Mouse (Mus musculus): Measurements from ENCODE around the gene Aif1. TPM values are rescaled to one million over a fixed set of nuclear protein-coding genes. Genes with fewer than 3 reads are reported as not detected.
A peak's percentile ranks its signal among the peaks of the same experiment; 100 is the strongest.

Gene Aif1
- polyA plus RNA-seq, 1 experiment: 4.1 TPM

- no peak for DNase-seq
Measured at GRCm38 (mm10) chr17:35164218-35164567, 11.7 kb downstream of the Aif1 start.

GRCm38 (mm10) chr17:35163326-35164081, 12.4 kb downstream of the Aif1 start:
- TF ChIP-seq POLR2A (IDR thresholded peaks at IDR 0.05; ENCODE audit: borderline replicate concordance, insufficient read depth, low read length): no peak
- TF ChIP-seq CTCF (IDR thresholded peaks at IDR 0.05; ENCODE audit: borderline replicate concordance, insufficient read depth, low read depth, low read length): no peak
- Histone ChIP-seq H3K4me1 (ENCODE audit: control insufficient read depth, insufficient read depth, low read length) (peaks cover 13% of the 10 kb centered on the region; the same call in 1 of the 2 replicates), H3K27ac (ENCODE audit: insufficient read depth, low read length) (peak overlapping the region; percentile 82; the same call in 1 of the 2 replicates), H3K4me3 (replicated peaks; ENCODE audit: insufficient read depth, low read depth, low read length) (peak overlapping the region; percentile 98), H3K27me3 (ENCODE audit: control insufficient read depth, insufficient read depth, low read length) (no peaks in the 10 kb centered on the region)
- DNase-seq: no peak
- 2% methylated on average over 8 of the region's 8 CpGs for WGBS

More at GRCm38 (mm10) chr17:35164218-35164567, 11.7 kb downstream of the Aif1 start:
- WGBS: 0% methylated on average over 28 of the region's 28 CpGs
- H3K27me3 ChIP-seq (ENCODE audit: control insufficient read depth, insufficient read depth, low read length): no peaks in the 10 kb centered on the region
- peak overlapping the region; percentile 82 for H3K27ac ChIP-seq (ENCODE audit: insufficient read depth, low read length)
- H3K4me3 ChIP-seq (replicated peaks; ENCODE audit: insufficient read depth, low read depth, low read length): peak overlapping the region; percentile 98
- peaks cover 13% of the 10 kb centered on the region; the same call in 1 of the 2 replicates for H3K4me1 ChIP-seq (ENCODE audit: control insufficient read depth, insufficient read depth, low read length)
- TF ChIP-seq POLR2A (IDR thresholded peaks at IDR 0.05; ENCODE audit: borderline replicate concordance, insufficient read depth, low read length) (no peak), CTCF (IDR thresholded peaks at IDR 0.05; ENCODE audit: borderline replicate concordance, insufficient read depth, low read depth, low read length) (no peak)

GRCm38 (mm10) chr17:35162730-35163129, 13.1 kb downstream of the Aif1 start:
- H3K4me1 ChIP-seq (ENCODE audit: control insufficient read depth, insufficient read depth, low read length): peaks cover 13% of the 10 kb centered on the region; the same call in 1 of the 2 replicates
- 2% methylated on average over 12 of the region's 12 CpGs for WGBS
- H3K27me3 ChIP-seq (ENCODE audit: control insufficient read depth, insufficient read depth, low read length): no peaks in the 10 kb centered on the region
- peak overlapping the region; percentile 30 for H3K4me3 ChIP-seq (replicated peaks; ENCODE audit: insufficient read depth, low read depth, low read length)
- no peak for TF ChIP-seq POLR2A (IDR thresholded peaks at IDR 0.05; ENCODE audit: borderline replicate concordance, insufficient read depth, low read length)
- DNase-seq: peak in 1 of 2 experiments; percentile 50
- no peak overlapping the region for H3K27ac ChIP-seq (ENCODE audit: insufficient read depth, low read length)

- WGBS: 39% methylated on average over 14 of the region's 14 CpGs
- peaks cover 13% of the 10 kb centered on the region; the same call in 1 of the 2 replicates for H3K4me1 ChIP-seq (ENCODE audit: control insufficient read depth, insufficient read depth, low read length)
- TF ChIP-seq POLR2A (IDR thresholded peaks at IDR 0.05; ENCODE audit: borderline replicate concordance, insufficient read depth, low read length) (no peak), CTCF (IDR thresholded peaks at IDR 0.05; ENCODE audit: borderline replicate concordance, insufficient read depth, low read depth, low read length) (no peak)
- DNase-seq: no peak
- H3K4me3 ChIP-seq (replicated peaks; ENCODE audit: insufficient read depth, low read depth, low read length): no peak overlapping the region
- H3K27me3 ChIP-seq (ENCODE audit: control insufficient read depth, insufficient read depth, low read length): no peaks in the 10 kb centered on the region
- H3K27ac ChIP-seq (ENCODE audit: insufficient read depth, low read length): no peak overlapping the region
Measured at GRCm38 (mm10) chr17:35162121-35162520, 13.7 kb downstream of the Aif1 start.

DNA sequence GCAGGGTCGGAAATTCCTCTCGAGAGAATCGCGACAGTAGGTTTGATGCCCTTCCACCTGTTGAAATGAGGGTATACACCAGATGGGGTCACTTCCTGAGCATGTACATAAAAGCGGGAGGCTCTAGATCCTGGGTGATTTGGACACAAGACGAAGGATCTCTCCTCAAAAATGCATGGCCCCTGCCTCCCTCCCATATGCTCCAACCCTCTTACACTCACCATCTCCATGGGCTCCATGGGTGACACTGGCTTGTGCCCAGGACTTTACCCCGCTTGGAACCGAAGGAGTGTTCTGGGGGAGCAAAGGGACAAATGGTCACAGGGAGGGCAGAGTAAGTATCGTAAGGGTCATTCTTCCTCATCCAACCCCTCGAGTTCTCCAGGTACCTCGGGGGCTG, 14.4 kb downstream of the Aif1 start:
- 25% methylated on average over 11 of the region's 11 CpGs for WGBS

GRCm38 (mm10) chr17:35159638-35160037, 16.2 kb downstream of the Aif1 start:
- TF ChIP-seq POLR2A (IDR thresholded peaks at IDR 0.05; ENCODE audit: borderline replicate concordance, insufficient read depth, low read length) (no peak), CTCF (IDR thresholded peaks at IDR 0.05; ENCODE audit: borderline replicate concordance, insufficient read depth, low read depth, low read length) (no peak)
- no peak overlapping the region for H3K27ac ChIP-seq (ENCODE audit: insufficient read depth, low read length)
- peaks cover 13% of the 10 kb centered on the region; the same call in 1 of the 2 replicates for H3K4me1 ChIP-seq (ENCODE audit: control insufficient read depth, insufficient read depth, low read length)
- DNase-seq: no peak
- no peaks in the 10 kb centered on the region for H3K27me3 ChIP-seq (ENCODE audit: control insufficient read depth, insufficient read depth, low read length)
- WGBS: 29% methylated on average over 7 of the region's 7 CpGs
- no peak overlapping the region for H3K4me3 ChIP-seq (replicated peaks; ENCODE audit: insufficient read depth, low read depth, low read length)

More for the DNA sequence above, 14.4 kb downstream of the Aif1 start:
- DNase-seq: no peak
- TF ChIP-seq CTCF (IDR thresholded peaks at IDR 0.05; ENCODE audit: borderline replicate concordance, insufficient read depth, low read depth, low read length) (no peak), POLR2A (IDR thresholded peaks at IDR 0.05; ENCODE audit: borderline replicate concordance, insufficient read depth, low read length) (no peak)
- Histone ChIP-seq H3K27me3 (ENCODE audit: control insufficient read depth, insufficient read depth, low read length) (no peaks in the 10 kb centered on the region), H3K4me1 (ENCODE audit: control insufficient read depth, insufficient read depth, low read length) (peaks cover 13% of the 10 kb centered on the region; the same call in 1 of the 2 replicates), H3K4me3 (replicated peaks; ENCODE audit: insufficient read depth, low read depth, low read length) (no peak overlapping the region), H3K27ac (ENCODE audit: insufficient read depth, low read length) (no peak overlapping the region)

- Histone ChIP-seq H3K4me3 (replicated peaks; ENCODE audit: insufficient read depth, low read depth, low read length) (no peak overlapping the region), H3K27me3 (ENCODE audit: control insufficient read depth, insufficient read depth, low read length) (no peaks in the 10 kb centered on the region), H3K4me1 (ENCODE audit: control insufficient read depth, insufficient read depth, low read length) (peaks cover 13% of the 10 kb centered on the region; the same call in 1 of the 2 replicates), H3K27ac (ENCODE audit: insufficient read depth, low read length) (no peak overlapping the region)
- 91% methylated on average over 16 of the region's 16 CpGs for WGBS
- DNase-seq: no peak
- no peak for TF ChIP-seq POLR2A (IDR thresholded peaks at IDR 0.05; ENCODE audit: borderline replicate concordance, insufficient read depth, low read length)
- no peak for TF ChIP-seq CTCF (IDR thresholded peaks at IDR 0.05; ENCODE audit: borderline replicate concordance, insufficient read depth, low read depth, low read length)
Measured at GRCm38 (mm10) chr17:35158850-35159593, 16.8 kb downstream of the Aif1 start.

Measured in cerebellum, adult 2 months (tissue).